Mouse (Mus musculus) kidney, postnatal 4 days (tissue): Measurements from ENCODE around the gene Mfap5.
A peak's percentile ranks its signal among the peaks of the same experiment; 100 is the strongest.
"Not testable (repeated sequence)": the region's sequence is repeated elsewhere in the genome, so short reads cannot be mapped to it uniquely, and the experiment has no call there.

Source experiments
- DNase-seq, 2 experiments: peaks; one replicate each; pipeline ENCODE4 v3.0.0; 2021; ENCODE audit warnings: mixed read lengths in 2 of 2

Gene Mfap5

DNA sequence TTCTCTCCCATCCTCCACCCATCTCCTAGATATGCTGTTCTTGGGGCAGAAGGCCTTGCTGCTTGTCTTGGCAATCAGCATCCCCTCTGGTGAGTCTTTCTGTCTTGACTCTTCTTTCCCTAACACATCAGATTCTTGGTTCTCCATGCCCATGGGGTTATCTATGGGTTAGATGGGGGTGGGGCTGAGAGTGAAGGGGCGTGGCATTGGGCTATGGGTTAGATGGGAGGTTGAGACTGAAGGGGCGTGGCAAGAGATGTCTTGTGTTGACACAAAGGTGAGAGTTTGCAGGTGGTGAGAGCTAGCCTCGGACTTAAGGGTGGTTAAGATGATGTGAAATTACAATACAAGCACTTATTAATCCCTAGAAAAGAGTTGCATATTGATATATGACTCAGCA, 8.7 kb downstream of the Mfap5 start:
- DNase-seq, result no peak

DNA sequence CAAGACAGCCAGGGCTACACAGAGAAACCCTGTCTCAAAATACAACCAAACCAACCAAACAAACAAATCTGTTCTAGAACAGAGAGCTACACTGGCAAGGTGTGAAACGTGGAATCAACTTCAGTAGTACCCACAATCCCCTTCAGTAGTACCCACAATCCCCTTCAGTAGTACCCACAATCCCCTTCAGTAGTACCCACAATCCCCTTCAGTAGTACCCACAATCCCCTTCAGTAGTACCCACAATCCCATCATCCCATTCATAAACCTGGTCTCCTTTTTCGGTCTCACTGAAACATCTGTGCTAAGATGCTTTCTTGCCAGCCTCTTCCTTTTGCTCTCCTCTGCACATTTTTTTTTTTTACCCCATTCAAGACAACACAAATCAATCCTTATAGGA, 10.1 kb downstream of the Mfap5 start:
- DNase-seq, result not testable (repeated sequence)

DNA sequence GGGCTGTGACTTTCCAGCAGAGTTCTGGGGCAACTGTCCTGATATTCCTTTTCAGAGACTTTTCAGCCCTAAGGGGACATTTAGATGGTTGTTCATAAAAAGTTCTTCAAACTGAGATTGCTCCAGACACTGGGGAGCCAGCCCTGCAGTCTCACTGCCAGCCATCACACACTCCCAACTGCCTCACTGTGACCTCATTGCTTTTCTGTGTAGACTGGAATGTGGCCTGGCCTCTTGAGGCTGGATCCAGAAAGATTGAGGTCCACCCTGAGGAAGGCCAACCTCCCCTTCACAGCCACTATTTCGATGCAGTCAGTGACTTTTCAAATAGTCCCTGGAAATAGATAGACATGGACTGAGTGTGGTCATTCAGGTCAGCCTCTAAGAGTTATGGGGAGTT, 12.0 kb downstream of the Mfap5 start:
- DNase-seq, result no peak

DNA sequence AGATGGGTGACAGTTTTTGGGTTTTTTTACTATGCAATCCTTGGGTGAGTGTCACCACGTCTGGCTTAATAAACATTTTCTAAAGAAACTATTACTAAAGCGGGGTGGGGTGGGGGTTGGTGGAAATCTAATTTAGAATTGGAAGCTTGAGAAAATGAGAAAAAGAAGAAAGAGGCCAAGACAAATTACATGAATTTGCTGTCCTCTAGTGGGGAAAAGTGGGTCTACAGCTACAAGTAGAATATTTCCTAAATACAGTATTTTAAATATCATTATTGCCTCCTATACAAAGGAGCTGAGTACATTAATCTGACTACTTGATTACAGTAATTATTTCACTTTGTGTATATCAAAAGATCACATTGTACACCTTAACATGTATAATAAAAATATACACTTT, 13.7 kb downstream of the Mfap5 start:
- no peak for DNase-seq

DNA sequence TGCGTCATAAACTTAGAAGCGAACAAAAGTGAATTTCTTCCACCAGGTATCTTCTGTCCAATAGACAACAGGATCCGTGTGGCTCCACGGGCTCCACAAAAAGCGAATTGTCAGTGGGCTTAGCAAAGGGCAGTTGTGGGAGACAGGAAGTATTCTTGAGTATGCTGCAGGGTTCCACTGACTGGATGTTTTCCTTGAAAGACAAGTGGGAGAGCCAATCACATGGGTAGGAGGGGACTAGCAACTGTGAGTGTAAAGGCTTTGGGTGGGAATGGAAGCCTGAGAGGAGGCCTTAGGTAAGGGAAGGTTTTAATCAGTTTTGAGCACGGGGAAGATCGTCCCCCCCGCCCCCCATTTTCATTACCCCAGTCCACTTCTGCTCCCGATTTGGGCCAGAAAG, 16.9 kb downstream of the Mfap5 start:
- DNase-seq, result peak; percentile 32 to 52

DNA sequence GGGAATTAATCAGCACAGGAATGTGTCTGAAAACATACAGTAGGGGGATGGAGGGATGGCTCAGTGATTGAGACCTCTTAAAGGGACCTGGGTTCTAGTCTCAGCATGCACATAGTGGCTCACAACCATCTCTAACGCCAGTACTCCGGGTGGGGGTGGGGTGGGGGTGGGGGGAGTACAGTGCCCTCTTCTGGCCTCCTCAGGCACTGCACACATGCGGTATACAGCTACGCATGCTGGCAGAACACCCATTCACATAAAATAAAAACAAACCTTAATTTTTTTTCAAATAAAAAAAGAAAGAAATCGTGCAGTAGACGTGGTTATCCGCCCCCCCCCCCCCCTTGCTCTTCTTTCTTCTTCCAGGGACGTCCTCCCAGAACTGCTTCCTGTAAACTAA, 17.6 kb downstream of the Mfap5 start:
- no peak for DNase-seq

DNA sequence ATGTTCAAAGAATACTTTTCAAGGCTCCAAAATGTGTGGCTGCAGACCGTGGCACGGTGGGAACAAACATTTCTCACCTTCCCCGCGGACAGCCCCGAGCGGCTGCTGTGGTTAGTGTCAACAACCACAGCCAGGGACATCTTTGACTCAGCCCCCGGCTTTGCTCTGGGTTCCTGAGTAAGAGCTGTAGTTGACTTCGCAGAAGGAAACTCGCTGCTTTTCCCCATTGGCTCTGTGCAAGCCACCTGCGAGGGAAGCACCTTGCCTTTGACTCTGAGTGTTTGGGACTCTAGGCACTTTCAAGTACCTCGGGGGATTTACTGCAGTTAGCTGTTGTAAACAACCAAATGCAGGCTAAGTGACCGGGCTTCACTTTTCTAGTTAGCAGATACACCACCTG, 22.0 kb downstream of the Mfap5 start:
- no peak for DNase-seq

DNA sequence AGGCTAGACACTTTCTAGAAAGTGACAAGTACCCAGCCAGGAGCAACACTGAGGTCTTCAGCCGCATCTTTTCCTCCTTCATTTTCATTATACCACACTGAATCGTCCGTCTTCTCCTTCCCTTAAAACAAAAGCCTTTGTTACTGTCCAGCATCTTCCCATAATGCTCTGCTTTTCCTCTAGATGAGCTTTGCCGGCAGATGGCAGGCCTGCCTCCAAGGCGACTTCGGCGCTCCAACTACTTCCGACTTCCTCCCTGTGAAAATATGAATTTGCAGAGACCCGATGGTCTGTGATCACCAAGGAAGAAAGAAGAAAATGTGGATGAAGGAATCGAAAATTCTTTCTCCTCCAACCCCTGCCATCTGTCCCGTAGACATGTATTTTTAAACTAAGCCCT, 22.5 kb downstream of the Mfap5 start:
- no peak for DNase-seq

DNA sequence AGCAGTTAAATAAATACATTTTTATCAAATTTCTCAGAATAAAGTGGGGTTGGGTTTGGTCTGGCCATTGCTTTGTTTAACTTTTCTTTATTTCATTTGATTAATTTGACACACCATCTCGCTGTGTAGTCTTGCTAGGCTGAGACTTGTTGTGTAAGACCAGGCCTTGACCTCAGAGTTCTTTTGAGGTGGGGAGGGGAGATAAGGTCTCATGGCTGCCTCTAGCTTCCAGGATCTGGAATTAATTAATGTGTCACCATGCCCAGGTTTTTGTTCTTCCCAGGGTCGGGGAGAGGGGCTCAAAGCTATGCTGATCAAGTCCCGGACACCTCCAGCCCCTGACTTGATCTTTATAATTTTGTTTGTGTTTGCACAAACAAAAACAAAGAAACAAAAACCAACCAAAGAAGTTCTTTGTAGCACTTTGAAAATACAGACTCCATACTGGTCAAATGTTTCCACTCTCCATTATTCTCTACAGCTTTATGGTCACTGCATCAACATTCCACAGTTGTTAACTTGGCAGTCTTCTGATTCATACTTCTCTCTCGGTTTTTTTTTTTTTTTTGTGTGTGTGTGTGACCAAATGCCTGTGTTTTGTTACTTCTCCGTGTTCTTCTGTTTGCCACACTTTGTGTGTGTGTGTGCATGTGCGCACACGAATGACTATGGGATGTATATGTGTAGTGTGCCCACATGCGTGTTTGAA, 26.0 kb downstream of the Mfap5 start:
- peak in 1 of 2 experiments; percentile 4 for DNase-seq

DNA sequence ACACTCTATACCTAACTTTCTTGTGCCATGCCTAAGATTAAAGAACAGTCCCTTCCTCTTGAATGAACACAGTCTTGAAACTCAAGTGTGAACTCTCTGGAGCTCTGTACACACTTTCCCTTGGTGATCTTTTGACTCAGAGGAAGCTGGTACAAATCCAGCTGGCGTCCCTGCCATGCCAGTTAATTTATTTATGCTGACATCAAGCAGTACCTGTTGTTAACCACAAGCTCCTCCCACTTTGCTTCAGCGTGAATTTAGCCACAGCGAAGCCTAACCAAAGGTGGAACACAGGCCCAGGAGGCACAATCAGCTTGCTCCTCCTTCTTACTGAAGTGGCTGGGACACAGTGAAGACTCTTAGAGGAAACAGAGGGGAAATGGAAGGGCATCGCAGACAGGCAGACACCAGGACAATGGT, 27.2 kb downstream of the Mfap5 start:
- DNase-seq, result peak; percentile 21 to 56

DNA sequence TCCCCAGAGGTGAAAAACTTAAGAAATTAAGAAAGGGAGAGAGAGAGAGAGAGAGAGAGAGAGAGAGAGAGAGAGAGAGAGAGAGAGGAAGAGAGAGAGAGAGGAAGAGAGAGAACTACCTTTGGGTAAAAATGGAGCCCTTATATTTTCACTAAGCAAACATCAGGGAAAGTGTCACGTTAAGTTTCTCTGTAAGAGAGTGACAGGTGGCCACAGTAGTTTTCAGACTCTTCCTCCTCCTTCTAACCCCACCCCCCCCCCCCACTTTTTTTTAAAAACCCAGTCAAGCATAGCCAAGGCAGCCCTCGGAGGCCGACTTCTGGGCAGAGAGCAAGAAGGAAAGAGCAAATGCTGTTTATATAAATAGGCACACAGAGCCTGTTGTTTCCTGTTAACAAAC, 28.4 kb downstream of the Mfap5 start:
- no peak for DNase-seq

DNA sequence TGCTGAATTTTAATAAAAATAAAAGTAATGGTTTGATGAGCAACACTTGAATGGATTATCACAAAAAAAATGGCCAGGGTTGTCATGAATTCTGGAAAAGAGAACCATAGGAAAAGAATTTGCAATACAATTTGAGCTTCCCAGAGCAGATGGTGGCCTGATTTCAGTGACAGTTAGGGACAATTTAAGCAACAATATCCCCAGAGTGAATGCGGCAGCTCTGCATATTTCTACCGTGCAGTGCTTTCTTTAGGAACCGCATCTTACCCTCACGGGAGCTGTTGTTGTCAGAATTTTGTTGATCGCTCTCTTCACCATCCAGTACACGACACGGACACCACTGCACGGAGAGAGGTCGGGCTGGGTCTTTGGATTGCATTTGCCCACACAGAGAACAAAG, 33.9 kb downstream of the Mfap5 start:
- no peak for DNase-seq

DNA sequence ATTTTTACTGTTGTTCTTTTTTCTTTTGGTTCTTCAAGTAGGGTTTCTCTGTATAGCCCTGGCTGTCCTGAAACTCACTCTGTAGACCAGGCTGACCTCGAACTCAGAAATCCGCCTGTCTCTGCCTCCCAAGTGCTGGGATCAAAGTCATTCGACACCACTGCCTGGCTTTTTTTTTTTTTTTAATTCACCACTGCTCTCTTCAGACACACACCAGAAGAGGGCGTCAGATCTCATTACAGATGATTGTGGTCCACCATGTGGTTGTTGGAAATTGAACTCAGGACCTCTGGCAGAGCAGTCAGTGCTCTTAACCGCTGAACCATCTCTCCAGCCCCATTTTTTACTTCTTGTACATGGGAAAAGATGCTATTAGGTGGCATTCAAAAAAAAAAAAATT, 36.8 kb downstream of the Mfap5 start:
- DNase-seq, result not testable (repeated sequence)

DNA sequence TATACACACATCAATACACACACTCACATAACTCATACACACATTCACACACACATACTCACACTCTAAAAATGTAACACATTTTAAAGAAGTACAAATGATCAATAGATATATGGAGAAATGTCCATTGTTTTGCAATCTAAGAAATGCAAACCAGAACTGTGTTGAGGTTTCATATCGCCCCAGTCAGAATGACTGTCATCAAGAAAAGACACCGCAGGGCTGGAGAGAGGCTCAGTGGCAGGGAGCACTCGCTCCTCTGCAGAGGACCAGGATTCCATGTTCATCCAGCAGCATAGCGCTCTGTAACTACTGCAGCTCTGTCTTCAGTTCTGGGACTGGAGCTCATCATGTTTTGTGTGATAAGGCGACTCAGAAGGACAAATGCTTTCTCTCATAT, 37.9 kb downstream of the Mfap5 start:
- DNase-seq, result no peak

DNA sequence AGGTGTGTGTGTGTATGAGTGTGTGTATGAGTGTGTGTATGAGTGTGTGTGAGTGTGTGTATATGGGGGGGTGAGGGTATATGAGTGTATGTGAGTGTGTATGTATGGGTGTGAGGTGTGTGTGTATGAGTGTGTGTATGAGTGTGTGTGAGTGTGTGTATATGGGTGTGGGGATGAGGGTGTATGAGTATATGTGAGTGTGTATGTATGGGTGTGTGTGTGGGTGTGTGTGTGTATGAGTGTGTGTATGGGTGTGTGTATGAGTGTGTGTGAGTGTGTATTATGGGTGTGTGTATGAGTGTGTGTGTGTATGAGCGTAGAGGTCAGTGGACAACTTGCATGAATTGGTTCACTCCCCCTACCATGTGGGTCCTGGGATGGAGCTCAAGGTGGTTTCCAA, 39.0 kb downstream of the Mfap5 start:
- DNase-seq, result no peak

DNA sequence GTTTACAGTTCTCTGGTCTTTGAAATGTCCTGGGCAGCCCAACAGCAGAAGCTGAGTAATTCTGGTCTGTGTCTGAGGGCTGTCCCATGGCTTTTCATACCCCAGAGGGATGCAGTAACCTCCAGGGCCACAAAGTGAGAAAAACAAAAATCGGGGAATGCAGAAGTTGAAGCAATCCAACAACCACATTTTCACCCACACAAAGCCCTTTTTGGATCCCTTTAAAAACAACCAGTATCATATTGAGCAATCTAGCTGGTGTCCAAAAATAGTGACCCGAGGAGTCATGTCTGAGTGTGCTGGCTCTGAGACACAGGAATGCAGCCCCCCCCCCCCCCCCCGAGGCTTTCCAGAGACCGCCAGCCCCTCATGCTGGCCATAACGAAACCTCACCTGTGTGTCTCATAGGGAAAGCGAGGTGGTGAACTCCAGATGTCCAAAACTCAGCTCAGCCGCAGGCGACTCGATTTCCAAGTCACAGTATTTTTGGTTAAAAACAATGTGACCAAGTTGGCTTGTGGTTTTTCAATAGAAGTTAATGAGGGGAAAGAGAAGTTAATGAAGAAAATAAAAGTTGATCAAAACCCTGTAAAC, 39.7 kb downstream of the Mfap5 start:
- no peak for DNase-seq

DNA sequence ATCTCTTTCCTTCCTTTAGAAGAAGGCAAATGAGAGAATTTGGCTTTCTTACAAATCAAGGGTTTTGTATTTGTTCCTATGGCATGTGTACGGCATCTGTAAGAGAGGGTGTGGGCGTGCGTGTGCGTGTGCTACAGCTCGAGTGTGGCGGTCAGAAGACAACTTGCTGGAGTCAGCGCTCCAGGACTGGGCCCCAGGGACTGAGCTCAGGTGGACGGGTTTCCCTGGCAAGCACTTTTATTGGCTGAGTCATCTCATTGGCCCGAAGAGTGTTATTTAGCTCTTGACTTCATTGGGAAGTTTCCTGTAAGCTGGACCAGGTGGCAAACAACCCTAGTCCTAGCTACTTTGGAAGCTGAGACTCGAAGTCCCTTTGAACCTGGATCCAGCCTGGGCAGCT, 40.3 kb downstream of the Mfap5 start:
- DNase-seq, result no peak

DNA sequence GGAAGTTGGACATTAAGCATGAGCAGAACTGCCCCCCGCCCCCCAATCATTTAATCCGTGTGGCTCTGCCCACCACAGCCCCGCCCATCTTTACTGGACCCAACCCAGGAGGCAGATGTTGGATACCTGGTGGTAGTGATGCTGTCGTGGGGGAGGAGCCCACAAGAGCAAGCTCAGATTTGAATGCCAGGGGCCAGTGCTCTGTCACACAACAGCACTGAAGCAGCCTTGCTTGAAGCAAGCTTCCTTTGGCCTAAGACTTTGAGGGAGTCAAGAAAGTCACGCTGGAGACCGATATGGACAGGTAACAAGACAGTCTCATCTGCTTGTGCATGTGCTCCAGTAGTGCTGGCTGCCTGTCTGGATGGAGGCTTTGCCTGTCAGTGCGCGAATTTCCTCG, 48.0 kb downstream of the Mfap5 start, which contains the start of gene Aicda:
Gene Aicda, plus strand, starts transcription at position 196 of the 400 bp plus-strand sequence.
- no peak for DNase-seq

DNA sequence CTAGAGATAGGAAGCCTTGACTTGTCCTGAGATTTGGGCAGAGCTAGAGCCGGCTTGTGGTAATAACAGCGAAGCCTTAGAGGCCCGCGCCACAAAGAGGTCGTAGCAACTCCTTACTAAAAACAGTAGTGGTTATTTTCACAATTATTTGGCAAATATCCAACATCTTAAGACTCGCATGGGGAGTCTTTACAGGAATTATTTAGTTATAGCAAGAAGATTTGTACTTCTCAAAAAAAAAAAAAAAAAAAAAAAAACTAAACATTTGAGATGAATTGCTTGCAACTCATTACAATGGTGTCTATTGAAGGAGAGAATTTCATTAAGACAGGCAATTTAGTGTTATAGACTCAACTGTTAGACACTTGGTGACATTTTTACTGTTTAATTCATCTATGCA, 48.5 kb downstream of the Mfap5 start:
- DNase-seq, result no peak

DNA sequence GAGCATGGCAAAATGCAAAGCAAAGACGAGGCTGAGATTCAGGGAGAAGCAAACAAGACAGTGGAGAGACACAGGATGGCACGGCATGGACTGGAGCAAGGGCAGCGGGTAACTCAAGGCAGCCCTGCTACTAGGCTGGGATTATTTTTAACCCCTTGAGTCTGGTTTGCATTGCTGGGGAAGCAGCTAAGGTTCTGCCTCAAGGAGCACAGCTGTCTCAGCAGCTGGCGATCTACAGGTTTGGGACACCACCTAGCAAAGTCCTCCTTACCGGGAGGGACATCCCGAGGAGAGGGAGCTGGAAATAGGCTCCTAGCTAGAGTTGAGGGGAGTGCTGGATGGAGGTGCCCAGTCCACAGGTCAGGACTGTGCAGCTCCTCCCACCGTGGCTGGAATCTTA, 49.6 kb downstream of the Mfap5 start:
- no peak for DNase-seq

DNA sequence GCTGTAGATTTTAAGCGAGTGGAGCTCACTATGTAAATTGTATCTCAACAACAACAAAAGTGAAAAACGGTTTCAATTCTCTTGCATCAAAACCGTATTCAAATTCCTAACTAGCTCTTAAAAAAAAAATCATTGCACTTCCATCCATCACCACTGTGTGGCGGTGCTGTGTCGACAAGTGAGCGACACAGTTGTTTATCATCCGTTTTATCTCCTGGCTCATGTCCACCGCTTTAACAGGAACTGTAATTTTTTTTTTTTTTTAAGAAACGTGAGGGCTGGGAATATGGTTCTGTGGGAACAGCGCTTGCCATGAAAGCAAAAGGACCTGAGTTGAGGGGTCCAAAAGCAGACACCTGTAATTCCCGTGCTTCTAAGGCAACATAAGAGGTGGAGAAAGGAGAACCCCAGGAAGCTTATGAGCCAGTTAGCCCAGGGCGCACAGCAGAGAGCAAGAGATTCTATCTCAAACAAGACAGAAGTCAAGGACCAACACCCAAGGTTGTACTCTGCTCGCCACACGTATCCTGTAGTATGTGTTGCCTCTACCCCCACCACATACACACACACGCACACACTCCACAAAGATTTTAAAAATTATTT, 51.4 kb downstream of the Mfap5 start:
- DNase-seq, result peak; percentile 76 to 81

DNA sequence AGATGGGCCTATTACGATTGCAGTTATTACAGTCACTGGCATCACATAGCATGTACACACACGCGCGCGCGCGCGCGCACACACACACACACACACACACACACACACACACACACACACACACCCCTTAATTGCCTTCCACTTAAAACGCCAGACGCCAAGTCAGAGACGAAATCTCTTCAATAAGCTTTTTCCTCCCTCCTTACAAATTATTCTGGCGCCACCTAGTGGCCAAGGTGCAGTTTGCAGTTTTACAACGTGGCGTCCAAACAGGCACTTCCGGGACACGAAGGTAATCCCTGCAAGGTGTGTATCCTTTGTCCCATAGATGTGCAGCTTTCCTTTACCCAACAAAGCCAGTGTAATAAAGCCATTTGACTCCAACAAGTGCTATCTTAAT, 54.8 kb downstream of the Mfap5 start:
- DNase-seq, result peak; percentile 84

DNA sequence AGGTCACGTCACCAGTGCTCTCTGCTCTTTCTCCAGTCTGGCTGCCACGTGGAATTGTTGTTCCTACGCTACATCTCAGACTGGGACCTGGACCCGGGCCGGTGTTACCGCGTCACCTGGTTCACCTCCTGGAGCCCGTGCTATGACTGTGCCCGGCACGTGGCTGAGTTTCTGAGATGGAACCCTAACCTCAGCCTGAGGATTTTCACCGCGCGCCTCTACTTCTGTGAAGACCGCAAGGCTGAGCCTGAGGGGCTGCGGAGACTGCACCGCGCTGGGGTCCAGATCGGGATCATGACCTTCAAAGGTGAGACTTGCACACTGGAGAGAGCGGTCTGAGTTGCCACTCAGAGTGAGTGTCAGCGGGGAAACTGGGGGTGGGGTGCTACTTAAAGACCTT, 55.4 kb downstream of the Mfap5 start:
- DNase-seq, result peak in 1 of 2 experiments; percentile 8

DNA sequence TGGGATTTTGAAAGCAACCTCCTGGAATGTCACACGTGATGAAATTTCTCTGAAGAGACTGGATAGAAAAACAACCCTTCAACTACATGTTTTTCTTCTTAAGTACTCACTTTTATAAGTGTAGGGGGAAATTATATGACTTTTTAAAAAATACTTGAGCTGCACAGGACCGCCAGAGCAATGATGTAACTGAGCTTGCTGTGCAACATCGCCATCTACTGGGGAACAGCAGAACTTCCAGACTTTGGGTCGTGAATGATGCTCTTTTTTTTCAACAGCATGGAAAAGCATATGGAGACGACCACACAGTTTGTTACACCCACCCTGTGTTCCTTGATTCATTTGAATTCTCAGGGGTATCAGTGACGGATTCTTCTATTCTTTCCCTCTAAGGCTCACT, 56.8 kb downstream of the Mfap5 start:
- DNase-seq, result peak; percentile 76 to 80
